Mouse (Mus musculus): ENCODE results near the gene Gm20219.

The Gm20219 gene

DNA sequence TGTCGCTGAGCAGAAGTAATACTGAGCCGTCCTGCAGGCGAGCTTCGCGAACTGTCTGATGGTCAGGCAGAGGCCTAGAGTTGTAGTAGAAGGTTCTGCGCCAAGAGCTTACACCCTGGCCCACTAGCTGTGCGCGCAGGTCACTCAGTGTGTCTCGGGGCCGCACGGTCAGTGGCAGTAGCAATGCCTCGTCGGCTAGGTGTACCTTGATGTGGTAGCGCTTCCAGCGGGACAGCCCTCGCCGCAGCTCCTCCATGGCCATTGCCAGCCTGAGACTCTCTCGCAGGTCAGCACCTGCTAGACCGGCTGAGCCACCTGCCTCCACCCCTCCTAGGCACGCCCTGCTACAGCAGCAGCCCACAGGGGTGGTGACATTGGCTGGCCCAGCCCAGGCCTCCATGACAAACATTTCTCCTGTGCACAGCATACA is at the start of gene Gm20219:
Gene Gm20219 (minus strand): TSS at position 266 of the 430 bp plus-strand sequence.
- DNase-seq (ENCODE audit: low read depth, low spot score), result no peak

DNA sequence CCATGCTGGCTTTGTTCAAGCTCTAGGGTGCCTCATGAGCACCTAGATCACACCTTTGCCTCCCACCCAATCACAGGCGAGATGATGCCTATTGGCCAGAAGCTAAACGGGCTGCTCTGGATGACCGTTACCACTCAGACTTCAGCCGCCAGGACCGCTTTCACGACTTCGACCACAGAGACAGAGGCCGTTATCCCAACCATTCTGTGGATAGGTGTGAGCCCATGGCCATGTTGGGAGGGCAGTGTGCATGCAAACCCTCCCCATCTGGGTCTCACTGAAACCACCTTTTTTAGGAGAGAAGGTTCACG is 49.8 kb upstream of the Gm20219 start:
- DNase-seq (ENCODE audit: low read depth, low spot score), result no peak

DNA sequence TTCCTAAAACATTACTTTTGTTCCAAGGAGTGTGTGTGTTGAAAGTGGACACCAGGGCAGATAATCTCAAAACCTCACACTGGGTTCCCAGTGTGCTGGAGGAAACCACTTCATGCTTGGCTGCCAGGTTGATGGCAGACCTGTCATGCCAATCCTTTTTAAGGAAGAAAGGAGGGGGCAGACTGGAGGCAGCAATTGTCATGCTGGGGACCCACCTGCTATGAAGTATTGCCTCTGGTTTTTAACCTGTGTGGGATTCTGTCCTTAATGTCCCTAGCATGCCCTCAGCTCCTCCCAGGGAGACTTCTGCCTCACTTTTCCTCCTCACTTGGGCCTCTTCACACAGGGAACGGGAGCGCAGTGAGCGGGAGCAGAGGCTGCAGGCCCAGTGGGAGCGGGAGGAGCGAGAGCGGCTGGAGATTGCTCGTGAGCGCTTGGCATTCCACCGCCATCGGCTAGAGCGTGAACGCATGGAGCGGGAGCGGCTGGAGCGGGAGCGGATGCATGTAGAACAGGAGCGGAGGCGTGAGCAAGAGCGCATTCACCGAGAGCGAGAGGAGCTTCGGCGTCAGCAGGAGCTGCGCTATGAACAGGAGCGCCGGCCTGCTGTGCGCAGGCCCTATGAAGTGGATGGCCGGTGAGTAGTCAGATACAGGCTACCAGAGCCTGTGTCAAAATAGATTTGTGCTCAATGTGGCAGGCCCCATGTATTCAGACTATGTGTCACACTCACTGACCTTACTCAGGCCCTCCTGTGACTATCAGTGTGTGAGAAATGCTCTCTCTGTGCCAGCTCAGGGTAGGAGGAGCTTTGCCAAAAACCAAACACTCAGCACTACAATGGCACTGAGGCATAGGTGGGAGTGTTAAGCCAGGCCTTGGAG is 49.2 kb upstream of the Gm20219 start:
- DNase-seq (ENCODE audit: low read depth, low spot score), result no peak

DNA sequence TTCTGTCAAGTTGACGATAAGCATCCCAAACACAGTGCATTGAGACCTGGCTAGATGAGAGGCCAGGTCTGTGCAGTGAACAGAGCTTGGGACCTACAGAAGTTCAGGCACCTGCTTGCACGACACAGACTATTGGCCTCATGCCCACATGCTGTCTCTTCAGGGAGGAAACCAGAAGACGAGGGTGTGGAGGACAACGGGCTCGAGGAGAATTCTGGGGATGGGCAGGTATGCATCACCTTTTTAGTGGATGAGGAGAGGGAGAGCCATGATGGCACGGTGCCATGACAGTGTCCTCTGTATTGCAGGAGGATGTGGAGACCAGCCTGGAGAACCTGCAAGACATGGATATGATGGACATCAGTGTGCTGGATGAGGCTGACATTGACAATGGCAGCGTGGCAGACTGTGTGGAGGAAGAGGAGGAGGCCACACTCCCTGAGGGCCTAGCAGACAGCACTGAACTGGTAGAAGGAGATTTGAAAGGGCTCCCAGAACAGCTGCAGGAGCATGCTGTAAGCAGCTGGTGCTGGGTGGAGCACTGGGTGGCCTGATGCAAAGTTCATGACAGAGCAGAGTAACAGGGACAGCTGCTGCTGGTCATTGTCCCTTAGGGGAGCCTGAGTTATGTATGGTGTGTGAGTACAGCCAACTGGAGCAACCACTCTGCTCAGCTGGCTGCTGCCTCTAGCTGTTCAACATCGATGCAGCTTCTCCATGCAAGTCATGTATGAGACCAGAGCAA is 39.5 kb upstream of the Gm20219 start:
- DNase-seq (ENCODE audit: low read depth, low spot score), result no peak

DNA sequence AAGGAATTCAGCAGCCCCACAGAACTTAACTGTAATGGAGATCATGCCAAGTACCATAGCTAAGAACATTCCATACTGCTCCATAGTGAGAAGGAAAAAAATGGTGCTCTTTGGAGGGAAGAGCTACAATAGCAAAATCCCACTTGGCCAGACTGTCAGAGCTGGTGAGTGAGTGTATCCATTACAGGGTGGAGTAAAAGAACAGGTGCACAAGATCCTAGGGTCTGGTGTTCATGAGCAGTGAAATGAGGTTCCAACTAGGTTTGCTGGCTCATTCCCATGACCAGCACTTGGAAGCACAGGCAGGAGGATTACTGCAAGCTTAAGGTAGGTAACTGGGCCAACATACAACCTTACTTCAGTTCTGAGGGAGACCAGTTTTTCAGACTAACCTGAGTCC is 38.4 kb upstream of the Gm20219 start:
- no peak for DNase-seq (ENCODE audit: low read depth, low spot score)

DNA sequence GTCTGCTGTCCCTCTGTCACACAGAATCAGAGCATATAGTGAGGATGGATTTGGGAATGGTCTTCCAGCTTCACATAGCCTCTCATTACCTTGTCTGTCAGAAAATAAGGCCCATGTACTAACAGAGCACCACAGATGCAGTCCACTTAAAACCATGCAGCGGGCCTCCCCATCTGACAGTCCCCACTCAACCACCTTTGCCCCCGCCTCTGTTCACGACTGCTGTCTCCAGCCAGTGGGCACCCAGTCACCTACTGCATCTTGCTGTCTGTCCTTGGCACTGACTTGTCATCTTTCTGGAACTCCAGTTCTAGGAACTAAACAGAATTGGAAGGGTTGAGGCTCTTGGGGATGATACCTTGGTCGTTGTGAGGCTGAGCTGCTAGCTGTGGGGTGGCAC is 34.7 kb upstream of the Gm20219 start:
- DNase-seq (ENCODE audit: low read depth, low spot score), result no peak

DNA sequence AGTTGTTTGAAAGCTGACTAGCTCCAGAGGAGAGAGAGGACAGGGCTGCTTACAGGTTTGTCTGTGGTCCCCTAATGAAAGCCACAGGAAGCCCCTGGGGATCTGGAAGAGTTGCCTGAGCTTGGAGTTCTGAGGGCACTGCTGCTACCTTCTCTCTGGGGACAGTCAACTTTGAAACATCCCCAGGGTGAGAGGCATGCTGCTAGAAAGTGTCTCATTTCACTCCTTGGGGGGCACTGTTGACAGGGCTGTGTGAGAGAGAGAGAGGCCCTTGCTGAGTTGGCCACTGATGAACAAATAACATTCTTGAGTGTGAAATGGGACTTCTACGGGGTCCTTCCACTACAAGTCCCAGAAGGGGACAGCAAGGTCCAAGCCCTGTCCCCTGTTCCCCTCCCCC is 33.6 kb upstream of the Gm20219 start:
- DNase-seq (ENCODE audit: low read depth, low spot score), result no peak

DNA sequence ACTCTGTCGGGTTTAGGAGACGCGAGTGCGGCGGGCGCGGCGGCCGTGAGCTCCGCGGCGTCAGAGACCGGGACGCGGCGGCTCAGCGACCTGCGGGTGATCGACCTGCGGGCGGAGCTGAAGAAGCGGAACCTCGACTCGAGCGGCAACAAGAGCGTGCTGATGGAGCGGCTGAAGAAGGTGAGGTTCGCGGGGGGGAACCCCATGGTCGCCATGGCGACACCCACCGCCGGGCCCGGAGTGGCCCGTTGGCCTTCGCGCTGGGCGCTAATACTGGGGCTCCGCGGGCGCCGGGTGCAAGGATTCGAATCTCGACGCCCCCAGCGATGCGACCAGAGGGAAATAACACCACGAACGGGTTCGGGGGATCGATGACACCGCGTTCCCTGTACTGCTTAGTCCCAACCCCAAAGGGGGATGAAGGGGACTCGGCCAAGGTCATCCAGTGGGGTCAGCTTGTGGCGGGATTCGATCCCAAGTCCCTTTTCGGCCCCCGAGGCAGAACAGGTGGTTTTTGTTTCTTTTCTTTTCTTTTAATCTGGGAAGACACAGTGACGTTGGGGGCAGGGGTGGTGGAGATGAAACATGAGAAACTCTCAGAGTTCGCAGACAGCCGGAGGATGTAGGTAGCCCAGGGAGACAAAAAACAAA is 31.1 kb upstream of the Gm20219 start:
- no peak for DNase-seq (ENCODE audit: low read depth, low spot score)

DNA sequence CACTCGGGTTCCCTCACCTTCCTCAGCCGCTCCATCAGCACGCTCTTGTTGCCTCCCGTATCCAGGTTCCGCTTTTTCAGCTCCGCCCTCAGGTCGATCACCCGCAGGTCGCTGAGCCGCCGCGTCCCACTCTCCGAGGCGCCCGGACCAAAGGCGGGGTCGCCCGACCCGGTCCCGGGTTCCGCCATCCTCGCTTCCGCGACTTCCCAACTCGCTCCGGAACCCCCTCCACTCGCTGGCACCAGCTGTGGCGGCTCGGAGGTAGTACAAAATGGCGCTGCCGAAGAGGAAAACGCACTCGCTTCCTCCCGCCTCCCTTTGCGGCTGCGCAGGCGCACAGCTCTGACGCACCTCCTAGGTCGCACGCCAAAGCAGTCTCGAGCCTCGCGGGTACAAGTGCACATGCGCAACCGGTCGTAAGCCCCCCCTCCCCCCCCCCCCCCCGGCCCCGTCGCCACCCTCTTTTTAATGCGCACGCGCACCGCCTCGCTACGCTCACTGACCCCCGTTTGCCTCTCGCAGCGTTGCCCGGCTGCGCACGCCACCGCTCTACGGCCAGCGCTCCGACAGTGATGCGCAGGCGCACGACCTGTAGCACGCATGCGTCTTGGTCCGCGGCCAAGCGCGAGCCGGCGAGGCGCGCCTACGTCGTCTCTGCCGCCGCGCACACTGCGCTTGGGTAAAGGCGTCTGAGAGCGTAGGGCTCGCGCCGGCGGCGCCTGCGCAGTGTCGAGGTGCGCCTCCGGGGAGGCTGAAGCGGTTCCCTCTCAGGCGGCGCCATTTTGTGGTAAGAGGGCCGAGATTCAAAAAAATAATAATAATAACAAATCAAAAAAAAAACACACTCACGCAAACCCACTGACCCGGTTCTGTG is 30.3 kb upstream of the Gm20219 start, which contains the start of the genes Safb2 and Safb:
Gene Safb2 (minus strand): TSS at position 329 of the 874 bp plus-strand sequence.
Gene Safb (plus strand): TSS at position 569 of the 874 bp plus-strand sequence.
- DNase-seq (ENCODE audit: low read depth, low spot score), result peak; percentile 98

DNA sequence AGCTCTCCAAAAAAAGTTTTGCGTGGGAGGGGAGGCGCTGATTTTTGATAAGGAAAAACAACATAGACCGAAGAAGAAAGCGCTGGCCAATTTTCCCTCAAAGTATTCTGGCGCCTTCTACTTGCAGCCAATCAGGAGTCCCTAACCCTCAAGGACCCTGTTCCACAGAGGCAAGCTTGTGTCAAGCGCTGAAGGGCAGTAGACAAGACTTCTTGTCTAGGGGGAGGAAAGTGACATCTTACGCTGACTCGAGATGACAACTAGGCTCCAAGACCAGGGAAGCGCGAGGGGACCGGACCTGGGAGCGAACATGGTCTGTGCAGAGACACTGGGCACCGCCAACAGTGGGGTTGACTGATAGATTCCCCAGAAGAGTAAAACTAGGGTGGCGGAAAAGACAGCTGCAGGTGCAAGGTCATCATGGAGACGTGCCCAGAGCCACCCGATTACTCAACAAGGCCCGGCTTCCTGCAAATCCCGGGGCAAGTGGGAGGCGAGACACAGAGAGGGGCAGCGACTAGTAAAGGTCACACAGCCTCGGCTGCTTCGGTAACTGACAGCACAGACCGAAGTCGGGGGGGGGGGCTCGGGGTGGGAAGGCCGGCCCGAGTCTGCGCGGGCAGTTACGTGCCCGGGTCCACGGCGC is 29.5 kb upstream of the Gm20219 start:
- no peak for DNase-seq (ENCODE audit: low read depth, low spot score)

DNA sequence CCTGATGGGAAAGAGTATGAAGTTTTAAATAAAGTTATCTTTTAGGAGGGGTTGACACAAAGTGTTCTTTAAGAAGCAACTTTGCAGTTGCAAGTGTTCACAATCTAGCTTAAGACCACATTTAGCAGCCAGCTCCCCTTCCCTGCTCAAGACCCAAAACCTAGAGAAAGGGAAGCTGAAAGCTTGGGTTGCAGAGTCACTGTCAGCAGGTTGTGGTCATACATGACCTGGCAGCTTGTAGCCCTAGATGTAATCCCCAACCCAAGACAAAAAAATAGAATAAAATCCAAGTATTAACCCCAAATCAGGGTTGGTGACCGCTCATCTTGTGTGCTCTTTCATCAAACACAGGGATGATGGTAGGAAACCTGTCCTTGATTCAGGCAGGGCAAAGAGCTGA is 28.9 kb upstream of the Gm20219 start:
- no peak for DNase-seq (ENCODE audit: low read depth, low spot score)

DNA sequence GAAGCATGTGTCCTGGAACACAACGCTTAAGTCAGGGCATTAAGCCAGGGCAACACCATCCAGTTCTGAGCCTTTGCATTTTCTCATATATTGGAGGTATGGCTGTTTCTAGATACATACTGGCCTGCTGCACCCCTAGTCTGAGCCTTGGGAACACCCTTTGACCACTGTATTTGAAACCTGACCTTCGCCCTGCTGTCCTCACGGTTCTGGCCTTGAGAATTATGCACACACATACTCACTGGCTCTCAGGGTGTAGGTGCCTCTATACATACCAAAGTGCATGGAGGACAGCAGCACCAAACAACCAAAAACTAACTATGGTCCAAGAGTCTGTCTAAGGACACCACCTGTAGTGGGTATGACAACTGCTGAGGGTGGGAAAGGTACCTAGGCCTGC is 18.8 kb upstream of the Gm20219 start:
- DNase-seq (ENCODE audit: low read depth, low spot score), result no peak

DNA sequence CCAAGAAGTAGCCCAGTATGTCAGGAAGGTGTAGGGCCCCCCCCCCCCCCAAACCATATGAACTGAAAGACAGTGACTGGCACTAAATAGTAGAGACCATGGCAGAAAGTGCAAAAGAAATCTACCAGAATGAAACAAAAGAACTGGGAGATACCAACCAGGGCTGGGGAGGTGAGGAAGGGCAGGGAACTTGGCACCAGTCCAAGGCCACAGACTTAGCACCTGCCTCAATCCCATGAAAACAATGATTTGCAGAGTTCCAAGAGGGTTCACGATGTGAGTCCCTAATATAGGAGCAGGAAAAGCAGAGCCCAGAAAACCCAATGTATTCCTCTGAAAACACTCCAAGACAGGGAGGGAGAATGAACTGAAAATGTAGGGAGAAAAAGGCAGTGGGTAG is 18.0 kb upstream of the Gm20219 start:
- no peak for DNase-seq (ENCODE audit: low read depth, low spot score)

DNA sequence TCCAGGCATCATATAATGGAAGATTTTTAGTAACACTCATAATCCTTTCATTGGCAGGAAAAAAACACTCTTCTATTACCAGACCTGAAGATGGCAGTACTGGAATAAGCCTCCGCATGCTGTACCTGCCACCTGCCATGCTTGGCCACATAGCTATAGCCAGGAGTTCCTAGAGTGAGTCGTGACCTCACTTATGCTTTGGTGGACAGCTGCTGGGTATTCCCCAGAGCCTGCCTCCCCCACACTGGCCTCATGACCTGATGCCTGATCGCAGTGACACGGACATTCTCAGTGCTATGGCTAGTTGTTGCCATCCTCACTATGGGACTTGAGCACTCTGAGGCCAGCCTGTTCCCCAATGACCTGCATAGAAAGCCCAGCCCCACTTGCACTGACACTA is 16.1 kb upstream of the Gm20219 start:
- DNase-seq (ENCODE audit: low read depth, low spot score), result no peak

DNA sequence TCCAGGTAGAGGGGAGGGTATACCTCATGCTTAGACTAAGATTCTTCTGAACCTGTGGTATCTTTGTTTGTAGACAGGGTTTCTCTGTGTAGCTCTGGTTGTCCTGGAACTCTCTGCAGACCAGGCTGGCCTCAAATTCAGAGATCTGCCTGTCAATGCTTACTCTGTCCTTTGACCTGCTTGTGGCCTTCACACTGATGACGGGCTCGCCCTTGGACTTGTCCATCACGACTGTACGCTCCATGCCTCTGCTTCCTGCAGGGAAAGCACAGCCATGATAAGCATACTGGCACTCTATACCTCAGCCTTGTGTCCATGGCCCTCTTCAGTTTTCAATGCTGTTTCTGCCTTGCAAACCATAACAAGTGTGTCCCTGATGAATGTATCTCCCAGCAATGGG is 13.2 kb upstream of the Gm20219 start:
- DNase-seq (ENCODE audit: low read depth, low spot score), result no peak

DNA sequence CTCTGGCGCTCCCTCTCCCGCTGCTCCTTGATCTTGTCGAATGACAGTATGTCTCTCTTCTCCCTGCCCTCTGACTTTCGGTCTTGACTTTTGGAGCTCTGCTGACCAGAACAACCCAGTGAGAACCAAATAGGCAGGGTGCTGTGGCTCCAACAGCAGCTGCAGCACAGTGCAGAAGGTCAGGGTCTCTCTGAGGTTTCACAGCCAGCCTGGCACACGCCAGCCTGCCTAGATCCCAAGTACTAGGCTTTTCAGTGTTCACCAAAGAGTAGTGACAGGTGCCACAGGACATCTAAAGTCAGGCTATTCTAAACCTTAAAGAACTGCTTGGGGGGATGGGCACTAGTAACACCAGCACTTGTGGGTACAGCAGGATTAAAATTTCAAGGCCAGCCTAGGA is 12.7 kb upstream of the Gm20219 start:
- no peak for DNase-seq (ENCODE audit: low read depth, low spot score)

DNA sequence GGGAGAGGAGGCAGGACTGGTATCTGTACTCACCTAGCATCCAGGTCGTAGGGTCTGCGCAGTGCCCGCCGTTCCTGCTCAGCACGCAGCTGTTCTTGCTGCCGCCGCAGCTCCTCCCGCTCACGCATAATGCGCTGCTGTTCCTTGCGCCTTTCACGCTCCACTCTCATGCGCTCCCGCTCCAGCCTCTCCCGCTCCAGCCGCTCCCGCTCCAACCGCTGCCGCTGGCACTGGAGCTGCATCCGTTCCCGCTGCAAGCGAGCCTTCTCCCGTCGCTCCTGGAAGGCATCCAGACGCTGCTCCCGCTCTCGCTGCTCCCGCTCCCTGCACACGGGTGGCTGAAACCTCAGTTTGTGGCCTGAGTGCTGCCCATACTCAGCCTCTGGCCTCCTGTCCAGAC is 12.1 kb upstream of the Gm20219 start:
- no peak for DNase-seq (ENCODE audit: low read depth, low spot score)

DNA sequence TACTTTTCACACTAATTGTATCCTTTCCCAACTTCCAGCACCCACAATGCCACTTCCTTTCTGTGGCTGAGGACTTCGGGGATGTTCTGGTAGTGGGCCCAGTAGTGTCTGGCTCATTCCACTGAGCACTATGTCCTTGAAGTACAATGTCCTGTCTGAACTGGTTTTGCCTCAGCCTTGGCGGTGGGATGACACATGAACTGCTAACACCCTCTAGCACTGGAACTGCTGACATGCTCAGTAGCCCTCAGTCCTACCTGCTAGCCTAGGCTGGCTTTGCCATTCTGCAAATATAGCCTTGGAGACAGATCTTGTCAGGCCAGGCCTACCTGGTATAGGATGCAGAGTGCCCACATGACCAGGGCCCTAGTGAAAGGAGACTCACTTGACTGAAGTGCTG is 7.7 kb upstream of the Gm20219 start:
- no peak for DNase-seq (ENCODE audit: low read depth, low spot score)

DNA sequence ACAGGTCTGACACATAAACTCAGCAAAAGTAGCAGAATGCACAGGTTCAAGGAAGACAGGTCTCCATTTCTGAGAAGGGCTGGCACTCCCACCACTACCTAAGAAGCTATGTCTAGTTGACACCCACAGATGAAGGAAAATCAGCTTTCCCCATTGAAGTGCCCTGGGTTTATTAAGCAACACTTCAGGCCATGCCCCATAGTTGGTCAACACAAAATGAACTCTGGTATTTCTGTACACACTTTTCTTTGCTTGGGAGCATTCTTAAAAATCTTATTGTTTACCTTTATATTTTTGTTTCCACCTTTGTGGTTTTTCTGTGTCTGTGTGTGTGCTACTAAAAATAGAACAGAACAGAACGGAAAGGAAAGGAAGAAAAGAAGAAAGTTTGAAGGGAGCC is 5.9 kb upstream of the Gm20219 start:
- DNase-seq (ENCODE audit: low read depth, low spot score), result no peak

DNA sequence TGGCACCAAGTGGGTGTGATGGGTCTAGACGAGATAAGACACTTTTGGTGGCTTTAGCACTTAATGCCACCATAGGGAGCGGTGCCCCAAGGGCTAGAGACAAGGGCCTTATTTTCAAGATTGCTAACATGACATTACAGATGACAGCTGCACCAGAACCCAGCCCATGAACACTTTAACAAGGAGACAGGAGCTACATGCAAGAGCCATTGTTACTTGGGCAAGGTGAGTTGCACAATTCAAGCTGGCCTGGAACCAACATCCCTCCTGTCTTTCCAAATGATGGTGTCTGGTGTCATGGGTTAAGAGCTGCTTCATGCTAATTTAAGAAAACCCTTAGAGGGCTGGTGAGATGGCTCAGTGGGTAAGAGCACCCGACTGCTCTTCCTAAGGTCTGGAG is 5.2 kb upstream of the Gm20219 start:
- no peak for DNase-seq (ENCODE audit: low read depth, low spot score)

DNA sequence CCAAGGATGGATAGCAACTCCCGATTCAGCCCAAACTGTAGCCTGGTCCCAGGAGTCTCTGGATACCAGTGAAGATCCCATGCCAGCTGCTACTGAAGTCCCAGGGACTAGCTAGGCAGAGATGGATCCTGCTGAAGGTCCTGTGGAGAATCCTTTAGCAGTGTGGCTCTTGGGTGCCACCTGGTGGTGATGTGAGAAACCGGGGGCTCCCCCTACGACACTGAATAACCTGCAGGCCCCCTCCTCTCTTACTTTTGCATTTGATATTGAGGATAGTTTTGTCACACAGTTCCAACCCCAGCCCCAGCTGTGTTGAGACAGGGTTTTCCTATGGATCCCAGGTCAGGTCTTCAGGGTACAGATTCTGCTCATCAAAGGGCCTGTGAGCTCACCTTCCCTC is 4.3 kb upstream of the Gm20219 start:
- DNase-seq (ENCODE audit: low read depth, low spot score), result peak; percentile 64
